Mouse (Mus musculus) testis, adult 2 months (tissue): ENCODE data around the gene Acrbp.

Source experiments
- CTCF ChIP-seq: fragments of 200-500 bp; IDR thresholded peaks from 2 replicates; pipeline ENCODE4 v1.5.1; 2012; ENCODE audit warnings: low read depth, mild to moderate bottlenecking, inconsistent platforms, low read length, moderate library complexity; ENCODE audit not compliant: control insufficient read depth, insufficient read depth, insufficient replicate concordance
- POLR2A ChIP-seq: fragments of 200-500 bp; IDR thresholded peaks from 2 replicates; pipeline ENCODE4 v1.6.1; 2012; ENCODE audit warnings: low read depth, mild to moderate bottlenecking, inconsistent platforms, low read length, moderate library complexity; ENCODE audit not compliant: control insufficient read depth

GRCm38 (mm10) chr6:125061493-125061892, 12.0 kb downstream of the Acrbp start:
- TF ChIP-seq CTCF = no peak
- TF ChIP-seq POLR2A = no peak
